Mouse (Mus musculus) urinary bladder, postnatal 14 days (tissue): ENCODE results near the gene 4933430I17Rik.
A peak's percentile ranks its signal among the peaks of the same experiment; 100 is the strongest.
"Not testable (repeated sequence)": the region's sequence is repeated elsewhere in the genome, so short reads cannot be mapped to it uniquely, and the experiment has no call there.

Source experiments
- DNase-seq: peaks from one replicate; pipeline ENCODE4 v3.0.0; 2021; ENCODE audit warnings: low spot score

4933430I17Rik gene

DNA sequence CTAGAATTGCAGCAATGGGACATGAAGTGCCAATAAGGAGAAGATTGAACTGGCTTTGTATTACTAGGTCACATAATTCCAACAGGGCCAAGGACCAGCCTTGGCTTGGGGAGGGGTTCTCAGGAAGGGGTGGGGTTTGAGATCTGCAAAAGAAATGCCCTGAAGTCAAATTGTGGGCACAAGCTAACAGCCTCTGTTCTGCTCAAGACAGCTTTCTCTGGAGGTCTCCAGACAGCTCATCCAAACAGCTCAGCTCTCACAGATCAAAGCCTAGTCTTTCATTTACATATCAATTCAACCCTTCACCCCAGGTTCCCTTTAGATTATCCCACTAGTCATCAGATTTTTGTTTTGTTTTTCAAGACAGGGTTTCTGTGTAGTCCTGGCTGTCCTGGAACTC, 19.6 kb downstream of the 4933430I17Rik start:
- no peak for DNase-seq

DNA sequence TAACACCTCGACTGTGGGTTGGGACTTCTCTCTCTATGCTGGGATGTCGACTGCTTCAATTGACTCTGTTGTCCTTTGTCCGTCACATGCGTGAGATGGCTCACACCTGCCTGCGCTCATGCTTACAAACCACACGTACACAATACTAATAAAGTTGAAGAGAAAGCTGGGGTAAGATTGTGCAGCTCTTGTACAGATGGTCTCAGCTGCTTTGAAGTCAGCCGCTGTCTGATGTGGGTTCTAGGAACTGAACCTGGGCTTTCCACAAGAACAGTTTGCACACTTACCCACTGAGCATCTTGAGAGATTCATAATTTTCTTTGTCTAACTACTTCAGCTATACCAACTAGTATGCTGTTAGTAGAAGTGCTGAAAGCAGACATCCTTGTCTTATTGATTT, 26.8 kb downstream of the 4933430I17Rik start:
- no peak for DNase-seq

DNA sequence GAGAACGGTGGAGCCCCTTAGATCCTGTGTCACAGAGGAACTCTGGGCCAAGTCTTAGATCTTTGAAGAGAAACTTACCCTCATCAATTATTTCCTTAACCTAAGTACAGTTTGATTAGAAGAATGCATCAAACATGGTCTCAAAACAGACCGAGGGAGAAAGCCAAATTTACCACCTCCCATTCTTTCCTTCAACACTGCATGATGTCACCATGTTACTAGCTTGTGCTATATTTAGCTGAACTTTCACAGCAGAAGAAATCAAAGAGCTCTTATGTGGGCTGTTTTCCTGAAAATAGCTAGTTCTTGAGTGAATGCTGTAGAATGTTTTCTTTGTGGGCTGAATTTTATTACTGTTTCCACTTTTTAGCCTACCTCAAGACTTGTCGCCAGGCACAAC, 32.3 kb downstream of the 4933430I17Rik start:
- no peak for DNase-seq

DNA sequence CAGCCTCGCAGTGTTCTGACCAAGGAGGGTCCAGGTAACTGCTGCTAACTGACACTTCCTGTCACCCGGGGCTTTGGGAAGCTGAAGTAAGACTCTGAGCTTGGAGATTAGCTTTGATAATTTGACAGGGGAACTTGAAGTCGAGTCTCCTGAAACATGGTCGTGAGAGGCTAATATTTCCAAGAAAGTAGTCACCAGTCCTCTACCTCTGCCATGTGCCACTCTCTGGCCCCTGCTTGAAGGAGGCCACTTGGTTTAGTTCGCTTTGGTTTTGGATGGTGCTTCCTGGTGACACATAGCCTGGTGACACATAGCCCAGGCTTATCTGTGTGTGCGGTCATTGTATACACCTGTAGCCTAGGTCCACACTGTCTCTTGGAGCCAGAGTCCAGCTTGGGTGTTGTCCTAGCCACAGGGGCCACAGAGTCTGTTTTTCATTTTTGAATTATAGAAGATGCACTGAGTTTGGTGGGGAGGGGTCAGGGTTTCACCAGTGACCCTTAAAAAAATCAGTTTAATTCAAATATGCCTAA, 34.7 kb downstream of the 4933430I17Rik start, which contains the start of gene Rgs3:
Gene Rgs3 (plus strand): TSS at position 51 of the 533 bp plus-strand sequence.
- DNase-seq: no peak

DNA sequence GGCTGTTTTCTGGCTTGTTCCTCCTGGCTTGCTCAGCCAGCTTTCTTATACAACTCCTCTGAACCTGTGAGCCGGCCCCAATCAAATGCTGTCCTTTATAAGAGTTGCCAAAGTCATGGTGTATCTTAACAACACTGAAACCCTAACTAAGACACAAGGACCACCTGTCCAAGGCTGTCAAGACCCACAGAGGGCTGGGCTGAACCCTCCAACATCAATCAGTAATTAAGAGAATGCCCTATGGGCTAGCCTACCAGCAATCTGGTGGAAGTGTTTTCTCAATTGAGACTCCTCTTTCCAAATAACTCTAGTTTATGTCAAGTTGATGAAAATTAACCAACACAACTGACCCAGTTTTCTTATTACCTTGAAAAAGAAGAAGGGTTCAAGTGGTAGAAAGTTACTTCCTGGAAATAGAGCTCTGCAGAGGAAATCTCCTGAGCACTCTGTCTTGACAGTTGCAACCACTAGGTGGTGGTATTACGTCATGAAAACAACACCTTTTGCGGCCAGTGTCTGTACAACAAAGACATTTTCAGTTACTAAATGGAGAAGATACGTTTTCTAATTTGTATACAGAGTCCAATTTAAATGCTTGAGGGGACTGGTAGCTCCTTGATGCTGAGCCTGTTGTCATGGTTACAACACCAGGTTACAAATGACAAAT, 35.9 kb downstream of the 4933430I17Rik start:
- DNase-seq: peak; percentile 77

DNA sequence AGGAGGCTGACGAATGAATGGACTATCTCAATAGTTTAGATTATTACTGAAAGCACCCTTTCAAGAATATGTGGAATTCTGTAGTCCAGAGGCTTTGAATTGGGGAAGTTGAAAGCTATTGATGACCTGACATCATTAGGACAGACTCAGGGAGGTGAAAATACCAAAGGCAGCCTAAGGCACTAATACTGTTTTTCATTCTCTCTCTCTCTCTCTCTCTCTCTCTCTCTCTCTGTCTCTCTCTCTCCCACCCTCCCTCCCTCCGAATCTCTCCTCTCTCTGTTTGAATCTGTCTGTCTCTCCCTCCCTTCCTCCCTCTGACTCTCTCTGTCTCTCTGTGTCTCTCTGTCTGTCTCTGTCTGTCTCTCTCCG, 36.4 kb downstream of the 4933430I17Rik start:
- no peak for DNase-seq

DNA sequence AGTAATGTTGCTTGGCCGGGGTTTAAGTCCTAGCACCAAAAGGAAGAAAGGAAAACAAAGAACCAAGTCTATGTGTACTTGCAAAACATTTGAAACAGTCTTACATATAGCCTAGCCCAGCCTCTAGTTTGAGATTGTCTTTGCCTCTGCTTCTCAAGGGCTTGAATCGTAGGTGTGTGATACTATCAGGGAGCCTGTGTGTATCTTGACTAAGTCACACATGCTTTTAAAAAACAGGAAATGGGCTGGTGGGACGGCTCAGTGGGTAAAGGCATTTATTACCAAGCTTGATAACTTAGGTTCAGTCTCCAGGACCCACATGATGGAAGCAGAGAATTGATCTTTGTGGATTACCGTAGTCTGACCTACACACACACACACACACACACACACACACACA, 36.8 kb downstream of the 4933430I17Rik start:
- DNase-seq: no peak

DNA sequence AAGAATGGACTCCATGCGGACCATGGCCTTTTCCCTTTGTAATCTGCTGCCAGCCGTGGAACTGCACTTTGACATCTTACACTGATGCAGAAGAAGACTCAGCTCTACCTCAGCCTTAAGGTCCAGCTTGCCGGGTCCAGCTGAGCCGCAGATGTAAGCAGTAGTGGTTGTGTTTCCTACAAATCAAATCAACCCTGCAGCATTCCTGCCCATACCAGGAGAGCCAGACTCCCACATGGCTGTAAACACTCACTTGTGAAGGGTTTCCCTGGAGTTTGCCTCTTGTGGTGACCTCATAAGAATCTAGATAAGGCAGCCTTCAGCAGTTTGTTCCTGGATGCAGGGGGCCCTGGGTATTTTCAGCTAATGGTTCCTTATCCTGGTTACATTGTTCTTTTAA, 41.4 kb downstream of the 4933430I17Rik start:
- no peak for DNase-seq

DNA sequence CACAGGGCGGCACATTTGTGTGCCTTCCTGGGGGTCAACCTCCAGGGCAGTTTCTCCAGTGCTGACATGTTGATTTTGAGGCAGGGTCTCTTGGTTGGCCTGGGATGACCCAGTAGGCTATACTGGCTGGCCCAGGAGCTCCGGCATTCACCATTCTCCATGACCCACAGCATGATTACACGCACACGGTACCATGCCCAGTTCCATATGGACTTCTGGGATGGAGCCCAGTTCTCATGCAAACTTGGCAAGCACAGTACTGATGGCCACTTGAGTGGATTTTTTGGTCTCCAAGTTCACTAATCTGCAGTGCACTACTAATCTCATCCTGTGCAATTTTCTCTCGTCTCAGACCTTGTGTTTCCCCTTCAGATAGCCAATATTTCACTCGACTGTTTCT, 42.5 kb downstream of the 4933430I17Rik start:
- DNase-seq: no peak

DNA sequence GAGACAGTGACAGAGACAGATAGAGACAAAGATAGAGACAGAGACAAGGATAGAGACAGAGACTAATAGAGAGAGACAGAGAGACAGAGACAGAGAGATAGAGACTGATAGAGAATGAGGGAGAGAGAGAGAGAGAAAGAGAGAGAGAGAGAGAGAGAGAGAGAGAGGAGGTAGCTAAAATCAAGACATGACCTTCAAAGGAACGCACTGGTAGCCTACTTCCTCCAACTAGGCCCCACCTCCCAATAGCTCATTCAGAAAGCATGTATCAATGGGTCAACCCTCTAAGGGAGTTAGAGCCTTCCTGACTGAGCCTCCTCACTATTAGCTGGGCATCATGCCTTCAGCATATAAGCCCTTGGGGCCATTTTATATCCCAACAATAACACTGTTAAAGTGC, 43.2 kb downstream of the 4933430I17Rik start:
- no peak for DNase-seq

DNA sequence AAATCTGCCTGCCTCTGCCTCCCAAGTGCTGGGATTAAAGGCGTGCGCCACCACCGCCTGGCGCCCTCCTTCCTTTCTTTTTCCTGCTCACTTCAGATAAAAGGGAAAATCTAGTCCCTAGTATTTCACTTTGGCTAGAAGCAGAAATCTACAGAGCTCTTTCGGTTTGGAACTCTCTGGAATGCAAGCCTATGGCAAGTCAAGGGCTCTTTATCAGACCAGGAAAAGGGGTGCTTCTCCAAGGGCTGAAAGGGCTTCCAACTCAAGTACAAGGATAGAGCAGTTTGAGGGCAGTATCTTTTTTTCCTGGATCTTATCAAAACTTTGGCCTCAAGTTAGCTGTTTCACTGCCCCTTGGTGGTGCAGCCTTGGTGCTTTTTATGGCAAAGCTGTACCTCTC, 44.4 kb downstream of the 4933430I17Rik start:
- no peak for DNase-seq

DNA sequence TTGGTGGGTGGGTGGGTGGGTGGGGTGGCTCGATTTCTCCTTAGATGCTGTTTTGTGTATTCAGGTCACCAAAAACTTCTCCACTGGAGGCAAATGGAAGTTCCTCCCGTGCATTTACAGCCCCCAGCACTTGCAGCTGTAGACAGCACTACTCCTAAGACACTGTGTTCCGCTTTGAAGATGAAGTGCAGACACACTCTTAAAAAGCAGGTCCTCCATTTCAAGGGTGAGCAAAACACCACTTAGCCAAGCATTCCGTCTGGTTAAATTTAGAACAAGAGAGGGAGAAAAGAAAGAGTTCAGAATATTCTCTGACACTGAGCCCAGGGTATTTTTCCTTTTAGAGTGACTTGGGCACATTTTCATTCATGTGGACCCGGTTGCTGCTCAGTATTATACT, 44.9 kb downstream of the 4933430I17Rik start:
- no peak for DNase-seq

DNA sequence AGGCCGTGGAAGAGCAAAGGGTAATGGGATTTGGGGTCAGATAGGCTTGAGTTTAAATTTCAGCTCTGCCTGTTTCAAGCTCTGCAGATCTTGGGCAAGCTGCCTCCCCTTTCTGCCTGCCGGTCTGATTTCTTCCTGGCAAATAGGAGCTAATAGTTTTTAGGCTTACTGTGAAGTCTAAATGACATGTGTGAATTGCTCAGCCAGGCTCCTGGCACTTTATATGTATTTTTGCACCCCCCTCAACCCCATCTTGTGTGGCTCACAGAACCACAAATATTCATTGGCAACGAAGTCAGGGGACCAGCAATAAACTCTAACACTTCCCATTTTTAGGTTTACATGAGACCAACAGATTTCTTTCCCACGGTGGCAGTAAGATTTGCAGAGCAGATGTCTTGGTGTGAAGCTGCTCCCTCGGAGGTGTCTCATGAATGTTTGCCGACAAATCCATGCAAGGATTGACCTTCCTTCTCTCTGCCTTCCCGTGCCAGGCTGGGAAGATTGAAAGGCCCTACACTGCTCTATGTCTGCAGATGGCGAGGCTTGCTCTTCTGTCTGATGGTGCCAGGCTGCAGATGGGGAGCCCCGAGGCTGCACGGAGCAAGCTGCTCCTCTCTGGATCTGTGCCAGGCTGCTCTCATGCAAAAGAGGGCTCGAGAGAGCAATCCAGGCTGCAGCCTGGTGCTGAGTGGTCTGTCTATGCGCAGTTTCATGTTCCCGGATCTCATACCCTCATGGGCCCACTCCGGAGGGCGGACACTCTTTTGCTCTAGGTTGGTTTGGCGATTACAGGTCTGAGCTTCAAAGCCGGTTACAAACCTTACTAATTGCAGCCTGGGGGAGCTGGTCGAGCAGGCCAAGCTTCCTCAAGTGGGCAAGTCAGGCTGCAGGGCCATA, 57.4 kb downstream of the 4933430I17Rik start:
- DNase-seq: no peak

DNA sequence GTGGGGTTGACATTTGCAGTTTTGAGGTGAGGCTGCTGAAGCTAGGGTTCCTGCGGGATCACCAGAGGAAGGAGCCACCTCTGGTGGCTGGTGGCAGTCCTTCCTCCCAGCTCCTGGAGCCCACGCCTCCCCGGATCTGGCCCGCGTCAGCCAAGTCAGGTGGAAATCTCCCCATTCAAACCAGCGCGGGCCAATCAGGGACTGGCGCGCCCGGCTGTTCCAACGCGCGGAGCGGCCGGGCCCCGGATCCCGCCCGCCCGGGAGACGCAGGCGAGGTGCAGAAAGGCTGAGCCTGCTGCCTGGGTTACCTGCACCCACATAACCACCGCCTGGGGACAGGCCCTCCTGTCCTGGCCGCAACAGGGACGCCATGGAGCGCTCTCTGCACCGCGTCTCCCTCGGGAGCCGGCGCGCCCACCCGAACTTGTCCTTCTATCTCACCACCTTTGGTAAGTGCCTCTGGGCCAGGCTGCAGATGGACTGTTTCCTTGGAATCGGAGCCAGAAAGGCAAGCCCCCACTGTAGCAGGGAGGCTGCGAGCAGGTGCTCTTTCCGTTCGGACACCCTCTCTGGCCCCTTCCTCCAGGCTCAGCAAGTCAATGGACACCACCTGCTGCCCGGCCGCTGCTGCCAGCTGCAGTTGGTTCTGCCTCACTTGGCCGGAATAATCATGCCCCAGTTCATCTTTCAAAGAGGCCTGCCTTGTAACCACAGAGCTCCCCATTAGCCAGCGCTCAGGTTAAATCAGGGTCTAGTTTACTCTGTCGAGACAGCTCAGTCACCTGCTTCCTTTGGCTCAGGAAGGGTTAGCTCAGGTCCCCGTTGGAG, 58.3 kb downstream of the 4933430I17Rik start:
- DNase-seq: peak; percentile 66

DNA sequence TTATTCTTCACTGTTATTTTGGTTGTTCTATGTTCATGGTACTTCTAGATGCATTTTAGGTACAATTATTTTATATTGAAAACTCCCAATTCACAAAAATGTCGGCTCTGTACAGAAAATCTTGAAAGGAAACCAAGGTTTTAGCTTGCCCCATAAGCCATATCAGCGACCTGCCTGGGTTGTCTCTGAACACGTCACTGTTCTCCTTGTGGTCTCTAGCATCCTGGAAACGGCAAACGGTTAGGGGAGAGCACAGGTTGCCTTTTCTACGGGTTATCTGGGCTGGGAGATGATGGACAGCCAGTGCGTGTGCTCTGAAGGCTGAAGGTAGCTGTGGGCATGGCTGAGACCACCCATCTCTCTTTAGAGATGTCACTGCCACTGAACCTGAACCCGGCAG, 61.9 kb downstream of the 4933430I17Rik start:
- DNase-seq: no peak

DNA sequence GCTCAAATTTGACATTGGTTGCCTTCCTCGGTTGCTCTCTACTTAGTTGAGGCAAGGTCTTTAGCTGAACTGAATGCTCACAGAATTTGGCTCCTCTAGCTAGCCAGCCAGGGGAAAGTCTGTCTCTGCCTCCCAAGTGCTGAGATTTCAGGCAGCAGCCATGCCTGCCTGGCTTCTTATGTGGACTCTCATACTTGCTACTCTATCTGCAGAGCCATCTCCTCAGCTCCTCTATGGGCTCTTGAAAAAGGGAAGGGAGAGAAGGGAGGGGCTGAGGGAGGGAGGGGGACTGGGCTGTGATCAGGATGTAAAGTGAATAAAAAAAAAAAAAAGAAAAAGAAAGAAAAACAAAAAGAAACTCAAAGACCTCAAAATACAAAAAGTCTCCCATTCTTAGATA, 65.7 kb downstream of the 4933430I17Rik start:
- no peak for DNase-seq

DNA sequence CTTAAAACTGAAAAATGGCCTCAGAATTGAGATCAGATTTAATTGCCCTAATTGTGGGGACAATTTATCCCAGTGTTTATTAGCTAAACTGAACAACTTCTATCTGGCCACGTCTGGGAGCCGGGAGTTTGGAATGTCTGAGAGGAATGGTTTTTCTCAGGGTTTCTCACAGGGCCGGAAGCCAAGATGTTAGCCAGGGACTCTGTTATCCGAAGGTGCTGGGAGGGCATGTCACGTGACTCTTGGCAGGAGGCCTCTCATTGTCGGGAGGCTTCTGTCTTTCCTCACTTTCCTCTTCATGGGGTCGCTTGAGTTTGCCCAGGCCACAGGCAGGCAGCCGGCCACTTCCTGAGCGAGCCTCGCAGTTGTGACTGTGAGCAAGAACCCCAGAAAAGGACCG, 66.2 kb downstream of the 4933430I17Rik start:
- DNase-seq: peak; percentile 28

DNA sequence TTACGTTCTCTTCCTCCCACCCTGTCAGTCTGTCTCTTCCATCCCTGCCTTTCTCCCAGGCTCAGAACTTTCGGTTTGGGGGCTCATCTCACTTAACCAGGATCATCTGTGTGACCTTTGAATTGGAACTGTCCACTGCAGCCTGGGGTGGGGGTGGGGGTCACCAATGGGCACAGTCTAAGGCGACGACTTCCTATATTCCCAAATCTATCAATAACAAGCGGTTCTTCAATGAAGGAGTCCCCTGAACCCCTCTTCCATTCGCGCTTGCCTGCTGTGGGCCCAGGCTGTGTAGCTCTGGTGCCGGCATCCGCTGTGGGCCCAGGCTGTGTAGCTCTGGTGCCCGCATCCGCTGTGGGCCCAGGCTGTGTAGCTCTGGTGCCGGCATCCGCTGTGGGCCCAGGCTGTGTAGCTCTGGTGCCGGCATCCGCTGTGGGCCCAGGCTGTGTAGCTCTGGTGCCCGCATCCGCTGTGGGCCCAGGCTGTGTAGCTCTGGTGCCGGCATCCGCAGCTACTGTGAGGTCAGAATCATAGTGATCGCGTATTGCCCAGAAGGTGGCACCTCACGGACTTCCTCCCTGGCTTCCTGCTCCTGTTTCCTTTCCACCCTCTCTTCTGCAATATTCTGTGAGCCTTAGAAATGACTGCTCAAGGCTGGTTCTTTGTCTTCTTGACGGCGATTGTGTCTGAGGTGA, 68.5 kb downstream of the 4933430I17Rik start:
- not testable (repeated sequence) for DNase-seq

DNA sequence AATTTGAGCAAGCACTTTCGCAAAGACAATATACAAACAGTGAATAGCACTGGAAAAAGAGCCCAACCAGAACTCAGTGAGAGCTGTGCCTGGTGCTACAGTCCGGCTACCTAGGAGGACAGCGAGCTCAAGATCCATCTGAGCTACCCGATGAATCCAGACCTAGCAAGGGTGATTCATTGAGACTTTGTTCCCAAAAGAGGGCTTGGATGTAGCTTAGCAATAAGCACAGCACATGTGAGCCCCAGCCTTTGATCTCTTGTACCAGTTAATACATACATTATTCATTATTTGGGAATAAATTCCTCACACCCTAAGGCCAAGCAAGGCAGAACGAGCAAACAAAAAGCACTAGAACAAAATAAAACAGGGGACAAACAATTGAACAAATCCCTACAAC, 69.3 kb downstream of the 4933430I17Rik start:
- no peak for DNase-seq

DNA sequence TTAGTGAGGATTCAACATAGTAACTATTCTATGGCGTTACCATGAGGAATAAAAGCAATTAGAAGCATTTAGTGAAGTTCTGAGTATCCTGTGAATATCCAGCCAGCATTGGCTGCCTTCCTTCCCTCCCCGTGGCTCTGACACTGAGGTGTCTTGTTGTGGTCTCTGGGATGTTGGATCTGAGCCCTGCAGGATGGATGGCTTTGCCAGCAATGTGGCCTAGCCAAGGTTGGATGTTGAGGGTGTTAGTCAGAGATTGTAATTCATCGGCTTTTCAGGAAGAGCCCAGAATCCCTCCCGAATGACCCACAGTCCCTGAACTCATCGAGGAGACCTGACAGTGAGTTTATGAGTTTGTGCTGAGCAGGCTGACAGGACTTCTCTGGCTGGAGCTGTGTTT, 70.9 kb downstream of the 4933430I17Rik start:
- DNase-seq: peak; percentile 66
